Mouse (Mus musculus) cortical plate, adult 2 months (tissue): ENCODE data around the gene Cplx3. TPM values are rescaled to one million over a fixed set of nuclear protein-coding genes. Genes with fewer than 3 reads are reported as not detected.

Experiments used
- H3K27ac ChIP-seq: fragments of 200-500 bp; 2 replicates; pipeline ENCODE4 v1.5.1; 2012; ENCODE audit warnings: low read length, control low read depth, inconsistent platforms; ENCODE audit not compliant: insufficient read depth
- H3K4me1 ChIP-seq: fragments of 200-500 bp; 2 replicates; pipeline ENCODE4 v1.6.1; 2011; ENCODE audit warnings: low read length; ENCODE audit not compliant: control insufficient read depth, insufficient read depth
- H3K4me3 ChIP-seq: fragments of 200-500 bp; 2 replicates; pipeline ENCODE4 v1.5.1; 2011; ENCODE audit warnings: mild to moderate bottlenecking, low read length, control low read depth; ENCODE audit not compliant: insufficient read depth
- CTCF ChIP-seq: fragments of 200-500 bp; IDR thresholded peaks from 2 replicates; pipeline ENCODE4 v1.5.1; 2011; ENCODE audit warnings: mild to moderate bottlenecking, control low read depth, low read length; ENCODE audit not compliant: insufficient read depth; ENCODE audit errors: extremely low read depth
- POLR2A ChIP-seq: fragments of 200-500 bp; IDR thresholded peaks from 2 replicates; pipeline ENCODE4 v1.6.1; 2011; ENCODE audit warnings: mild to moderate bottlenecking, low read length, control low read depth; ENCODE audit not compliant: insufficient read depth; ENCODE audit errors: extremely low read depth
- polyA plus RNA-seq: library from polyadenylated mRNA; depleted of rRNA; stranded (reverse); fragments of >200 nt; gene quantifications from 2 replicates; pipeline ENCODE4 v1.2.3, GENCODE M21; 2012

The Cplx3 gene
- polyA plus RNA-seq, 1 experiment: 48.1 TPM

GRCm38 (mm10) chr9:57605503-57605902 is 578 bp downstream of the Cplx3 start:
- no peak for TF ChIP-seq POLR2A
- no peak for TF ChIP-seq CTCF
- Histone ChIP-seq H3K4me1 (peaks cover 3% of the 10 kb centered on the region; the same call in 1 of the 2 replicates), H3K4me3 (peak overlapping the region; percentile 3; the same call in 1 of the 2 replicates), H3K27ac (no peak overlapping the region)

- TF ChIP-seq CTCF (no peak), POLR2A (no peak)
- Histone ChIP-seq H3K4me1 (peaks cover 3% of the 10 kb centered on the region; the same call in 1 of the 2 replicates), H3K27ac (no peak overlapping the region), H3K4me3 (no peak overlapping the region; the same call in 1 of the 2 replicates)
Measured at GRCm38 (mm10) chr9:57604875-57605274, 1.2 kb downstream of the Cplx3 start.

DNA sequence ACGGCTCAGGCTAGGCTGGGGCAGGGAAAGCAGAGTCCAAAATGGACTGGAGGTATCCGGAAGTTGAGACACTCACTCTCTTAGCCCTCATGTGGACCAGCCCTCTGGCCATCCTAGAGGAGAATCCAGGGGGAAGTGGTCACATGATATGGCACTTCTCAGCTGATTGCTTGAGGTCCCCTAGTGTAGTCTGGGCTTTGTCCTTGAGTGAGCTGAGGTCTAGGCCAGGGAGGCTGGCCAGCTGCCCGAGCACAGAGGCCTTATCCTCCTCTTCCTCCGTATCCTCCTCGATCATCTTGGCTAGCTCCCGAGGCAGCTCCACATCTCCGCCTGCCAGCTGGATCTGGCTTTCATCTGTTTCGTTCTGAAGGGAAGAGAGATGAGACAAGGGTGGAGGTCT is 4.0 kb downstream of the Cplx3 start:
- H3K4me1 ChIP-seq: peaks cover 3% of the 10 kb centered on the region; the same call in 1 of the 2 replicates

DNA sequence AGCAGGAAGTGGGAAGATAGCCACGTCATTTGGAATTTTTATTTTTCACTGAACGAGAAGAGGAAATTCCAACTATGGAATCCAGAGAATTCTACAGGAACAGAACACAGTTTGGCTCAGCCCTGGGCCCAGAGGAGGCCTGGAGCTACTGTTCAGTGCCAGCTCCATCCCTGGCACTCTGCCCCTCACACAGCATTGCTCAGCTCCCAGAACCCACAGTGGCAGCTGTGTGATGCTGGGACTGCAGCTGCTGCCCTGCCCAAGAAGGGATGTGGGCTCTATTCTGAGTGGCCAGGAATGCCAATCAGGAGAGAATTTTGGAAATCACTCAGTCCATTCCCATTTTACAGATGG is 4.8 kb downstream of the Cplx3 start:
- Histone ChIP-seq H3K4me1 (peaks cover 3% of the 10 kb centered on the region; the same call in 1 of the 2 replicates), H3K27ac (no peak overlapping the region), H3K4me3 (no peak overlapping the region)
- TF ChIP-seq POLR2A: no peak

More for the DNA sequence above, 4.0 kb downstream of the Cplx3 start:
- TF ChIP-seq CTCF (no peak), POLR2A (no peak)
- H3K27ac ChIP-seq: no peak overlapping the region
- no peak overlapping the region for H3K4me3 ChIP-seq

GRCm38 (mm10) chr9:57600620-57601352 is 5.3 kb downstream of the Cplx3 start:
- peaks cover 3% of the 10 kb centered on the region; the same call in 1 of the 2 replicates for H3K4me1 ChIP-seq
- TF ChIP-seq CTCF: no peak
- no peak for TF ChIP-seq POLR2A
- no peak overlapping the region for H3K4me3 ChIP-seq
- no peak overlapping the region for H3K27ac ChIP-seq

- no peak overlapping the region for H3K4me3 ChIP-seq
- no peak for TF ChIP-seq CTCF
- no peak for TF ChIP-seq POLR2A
- H3K4me1 ChIP-seq: peaks cover 3% of the 10 kb centered on the region; the same call in 1 of the 2 replicates
- no peak overlapping the region for H3K27ac ChIP-seq
Measured at GRCm38 (mm10) chr9:57598851-57599563, 7.1 kb downstream of the Cplx3 start.

- TF ChIP-seq POLR2A (no peak), CTCF (no peak)
- Histone ChIP-seq H3K4me1 (peaks cover 3% of the 10 kb centered on the region; the same call in 1 of the 2 replicates), H3K4me3 (no peak overlapping the region), H3K27ac (no peak overlapping the region)
Measured at GRCm38 (mm10) chr9:57597929-57598382, 8.1 kb downstream of the Cplx3 start.

- no peak overlapping the region for H3K27ac ChIP-seq
- H3K4me1 ChIP-seq: peaks cover 3% of the 10 kb centered on the region; the same call in 1 of the 2 replicates
- no peak; the same call in 1 of the 2 replicates for TF ChIP-seq POLR2A
- no peak for TF ChIP-seq CTCF
- no peak overlapping the region for H3K4me3 ChIP-seq
Measured at GRCm38 (mm10) chr9:57597265-57597664, 8.8 kb downstream of the Cplx3 start.

GRCm38 (mm10) chr9:57594174-57594509 is 11.9 kb downstream of the Cplx3 start:
- H3K4me1 ChIP-seq: no peaks in the 10 kb centered on the region
- TF ChIP-seq POLR2A (no peak), CTCF (no peak)
- no peak overlapping the region for H3K4me3 ChIP-seq
- H3K27ac ChIP-seq: no peak overlapping the region
